In genomic region chr5:46791051-46791450, GRCm38 (mm10) we compare ENCODE assay signal across 8 mouse cellular contexts.
DNase-seq lines count a peak whose midpoint lies in the region; ATAC-seq lines count a peak whose summit lies in the region.
"Had no signal": no experiment of that assay in that cellular context is flagged by ENCODE, and none has a peak within 500 bp of the region (broad histone marks: within the 10 kb centered on the region; RNA-seq: fewer than 3 reads in every experiment).

No protein-coding gene starts in this region.

- 0 out of 2 replicates have a peak, but pooled peaks have one; percentile 23 for ATAC-seq in hindbrain, embryonic 15.5 days (ENCODE audit: low FRiP score, low read depth)
- ATAC-seq in hindbrain, embryonic 14.5 days (ENCODE audit: low FRiP score) = no peak

- no peaks in the 10 kb centered on the region for H3K9me3 ChIP-seq in hindbrain, embryonic 15.5 days
- H3K9me3 ChIP-seq in hindbrain, embryonic 14.5 days (ENCODE audit: control insufficient read depth, low read length) = no peaks in the 10 kb centered on the region

- no peak overlapping the region for H3K27ac ChIP-seq in hindbrain, embryonic 15.5 days (replicated peaks)
- no peak overlapping the region for H3K27ac ChIP-seq in hindbrain, embryonic 14.5 days

- no peak for DNase-seq in hindbrain, embryonic 14.5 days (ENCODE audit: low spot score)
- DNase-seq in Muller cell, postnatal 12 days (ENCODE audit: inconsistent ontology term) = peak; percentile 74
- DNase-seq in embryo, embryonic 10.5 days (ENCODE audit: low spot score) = peak; percentile 18
- DNase-seq in kidney, postnatal 14 days = peak; percentile 17
- DNase-seq in right cerebral cortex, postnatal 36 days (ENCODE audit: low spot score in 2 of 2) = no peak
- DNase-seq in spleen, adult 18-20 months = no peak

- no peak overlapping the region for H3K9ac ChIP-seq in hindbrain, embryonic 15.5 days
- no peak overlapping the region for H3K9ac ChIP-seq in hindbrain, embryonic 14.5 days

- H3K4me1 ChIP-seq in hindbrain, embryonic 15.5 days (replicated peaks) = no peaks in the 10 kb centered on the region
- H3K4me1 ChIP-seq in hindbrain, embryonic 14.5 days (replicated peaks; ENCODE audit: control insufficient read depth, insufficient read depth, low read length) = no peaks in the 10 kb centered on the region

- H3K4me2 ChIP-seq in hindbrain, embryonic 15.5 days = no peak overlapping the region
- H3K4me2 ChIP-seq in hindbrain, embryonic 14.5 days (replicated peaks) = no peak overlapping the region

- no peaks in the 10 kb centered on the region for H3K36me3 ChIP-seq in hindbrain, embryonic 15.5 days
- no peaks in the 10 kb centered on the region for H3K36me3 ChIP-seq in hindbrain, embryonic 14.5 days (replicated peaks; ENCODE audit: control insufficient read depth, insufficient read depth)

- H3K4me3 ChIP-seq in hindbrain, embryonic 15.5 days = no peak overlapping the region
- H3K4me3 ChIP-seq in hindbrain, embryonic 14.5 days (replicated peaks; ENCODE audit: low read length) = no peak overlapping the region
- H3K4me3 ChIP-seq: erythroblast, embryonic 14.5 days had no signal

- WGBS in hindbrain, embryonic 15.5 days = 55% methylated on average over 3 of the region's 3 CpGs
- whole genome bisulfite sequencing in hindbrain, embryonic 14.5 days = 47% methylated on average over 3 of the region's 3 CpGs

- H3K27me3 ChIP-seq in hindbrain, embryonic 15.5 days = no peaks in the 10 kb centered on the region
- H3K27me3 ChIP-seq in hindbrain, embryonic 14.5 days (ENCODE audit: control insufficient read depth, insufficient read depth, low read length) = no peaks in the 10 kb centered on the region

Comparison
In these comparisons a context has a peak if more than half of its experiments do, and no peak if none do; other contexts are left out.
1. DNase-seq: peak in Muller cell, postnatal 12 days (single experiment), embryo, embryonic 10.5 days (single experiment) and kidney, postnatal 14 days (single experiment); none in hindbrain, embryonic 14.5 days (single experiment), right cerebral cortex, postnatal 36 days (0 of 2) and spleen, adult 18-20 months (0 of 2).